Mouse (Mus musculus): ENCODE data around the gene Ccdc92b. TPM values are rescaled to one million over a fixed set of nuclear protein-coding genes. Genes with fewer than 3 reads are reported as not detected.
"Not testable (repeated sequence)": the region's sequence is repeated elsewhere in the genome, so short reads cannot be mapped to it uniquely, and the experiment has no call there.

Gene Ccdc92b
- polyA plus RNA-seq (2015; fragmentation: Nextera tagmentation; extraction: Ambion mirVana): 2.5 and 2.9 TPM in 2 replicates

DNA sequence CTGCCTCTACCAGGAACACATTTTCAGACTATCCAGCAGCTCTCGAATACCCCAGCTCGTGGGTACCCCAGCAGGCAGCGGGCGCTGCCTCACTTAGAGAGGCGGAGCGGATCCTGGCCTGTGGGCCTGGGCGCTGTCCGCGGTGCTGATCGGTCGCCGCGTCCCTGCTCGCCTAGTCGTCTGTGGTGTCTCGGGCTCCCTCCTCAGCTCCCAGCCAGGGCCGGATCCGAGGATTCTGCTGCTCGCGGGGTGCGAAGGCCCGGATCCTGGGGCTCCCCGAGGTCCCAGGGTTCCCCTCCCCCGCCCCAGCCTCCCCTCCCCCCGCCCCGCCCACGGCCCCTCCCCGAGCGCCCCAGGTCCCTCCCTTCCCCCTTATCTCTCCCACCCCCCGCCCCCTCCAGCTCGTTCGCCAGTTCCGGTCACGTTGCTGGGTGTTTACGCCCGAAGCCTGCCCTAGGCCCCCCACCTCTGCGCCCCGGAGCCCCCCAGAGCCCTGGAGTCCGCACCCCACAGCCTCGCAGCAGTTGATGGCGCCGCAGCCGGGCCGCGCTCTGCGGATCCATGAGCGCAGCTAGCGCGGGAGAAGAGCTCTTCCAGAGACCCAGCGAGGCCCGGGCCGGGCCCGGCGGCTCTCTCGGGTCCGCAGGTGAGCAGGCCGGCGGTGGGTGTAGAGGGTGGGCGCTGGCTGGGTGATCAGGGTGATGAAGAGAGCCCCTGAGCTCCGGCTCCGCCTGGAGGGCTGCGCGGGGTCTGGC lies at the start of gene Ccdc92b:
Gene Ccdc92b (plus strand): TSS at position 405 of the 755 bp plus-strand sequence.
- Histone ChIP-seq H3K9ac (ENCODE audit: low read depth, low read length) (peak within 1 kb of the TSS; percentile 87), H3K4me3 (ENCODE audit: low read length) (peak within 1 kb of the TSS; percentile 72), H3K27ac (ENCODE audit: low read depth, low read length) (peak within 1 kb of the TSS; percentile 59; the same call in 1 of the 2 replicates), H3K4me2 (ENCODE audit: low read length) (peak within 1 kb of the TSS; percentile 57), H3K27me3 (replicated peaks; ENCODE audit: control insufficient read depth, insufficient read depth, low read length) (peaks cover 4% of the 10 kb centered on the region), H3K4me1 (ENCODE audit: control insufficient read depth, insufficient read depth, low read depth, low read length) (peaks cover 2% of the 10 kb centered on the region; the same call in 1 of the 2 replicates), H3K9me3 (ENCODE audit: control insufficient read depth, low read length) (no peaks in the 10 kb centered on the region), H3K36me3 (ENCODE audit: control insufficient read depth, insufficient read depth, low read length) (no peaks in the 10 kb centered on the region)
- peak; percentile 82 for ATAC-seq
- WGBS: 1% methylated on average over 52 of the region's 63 CpGs

DNA sequence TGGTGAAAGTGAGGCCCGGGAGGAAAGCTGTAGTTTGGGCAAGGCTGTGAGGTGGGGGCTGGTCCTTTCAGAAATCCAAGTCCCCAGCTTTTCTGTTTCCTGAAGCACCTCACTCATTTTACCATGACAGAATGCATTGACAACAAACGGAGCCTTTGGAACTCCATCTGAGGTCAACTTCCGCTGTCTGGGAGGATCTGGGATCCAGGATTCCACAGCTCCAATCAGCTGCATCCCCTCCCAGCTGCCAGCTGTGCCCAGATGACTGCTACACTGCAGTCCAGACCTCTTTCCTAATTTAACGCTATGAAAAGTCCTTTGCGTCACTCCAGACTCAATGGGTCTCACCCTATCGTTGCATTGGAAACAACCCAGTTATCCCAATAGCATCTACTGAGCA lies 49.7 kb upstream of the Ccdc92b start:
- Histone ChIP-seq H3K9me3 (ENCODE audit: control insufficient read depth, low read length) (no peaks in the 10 kb centered on the region), H3K36me3 (ENCODE audit: control insufficient read depth, insufficient read depth, low read length) (no peaks in the 10 kb centered on the region), H3K4me1 (ENCODE audit: control insufficient read depth, insufficient read depth, low read depth, low read length) (no peaks in the 10 kb centered on the region; the same call in 1 of the 2 replicates), H3K4me2 (ENCODE audit: low read length) (no peak overlapping the region), H3K27ac (ENCODE audit: low read depth, low read length) (no peak overlapping the region), H3K4me3 (ENCODE audit: low read length) (no peak overlapping the region), H3K9ac (ENCODE audit: low read depth, low read length) (no peak overlapping the region), H3K27me3 (replicated peaks; ENCODE audit: control insufficient read depth, insufficient read depth, low read length) (no peaks in the 10 kb centered on the region)
- 76% methylated on average over 6 of the region's 6 CpGs for WGBS
- no peak for ATAC-seq

GRCm38 (mm10) chr11:74572459-74573061 lies 46.8 kb upstream of the Ccdc92b start:
- H3K27me3 ChIP-seq (replicated peaks; ENCODE audit: control insufficient read depth, insufficient read depth, low read length): no peaks in the 10 kb centered on the region
- H3K27ac ChIP-seq (ENCODE audit: low read depth, low read length): no peak overlapping the region
- no peak overlapping the region for H3K4me2 ChIP-seq (ENCODE audit: low read length)
- 72% methylated on average over 6 of the region's 6 CpGs for WGBS
- H3K4me3 ChIP-seq (ENCODE audit: low read length): no peak overlapping the region
- ATAC-seq: no peak
- H3K9ac ChIP-seq (ENCODE audit: low read depth, low read length): no peak overlapping the region
- no peaks in the 10 kb centered on the region; the same call in 1 of the 2 replicates for H3K4me1 ChIP-seq (ENCODE audit: control insufficient read depth, insufficient read depth, low read depth, low read length)
- no peaks in the 10 kb centered on the region for H3K9me3 ChIP-seq (ENCODE audit: control insufficient read depth, low read length)
- no peaks in the 10 kb centered on the region for H3K36me3 ChIP-seq (ENCODE audit: control insufficient read depth, insufficient read depth, low read length)

DNA sequence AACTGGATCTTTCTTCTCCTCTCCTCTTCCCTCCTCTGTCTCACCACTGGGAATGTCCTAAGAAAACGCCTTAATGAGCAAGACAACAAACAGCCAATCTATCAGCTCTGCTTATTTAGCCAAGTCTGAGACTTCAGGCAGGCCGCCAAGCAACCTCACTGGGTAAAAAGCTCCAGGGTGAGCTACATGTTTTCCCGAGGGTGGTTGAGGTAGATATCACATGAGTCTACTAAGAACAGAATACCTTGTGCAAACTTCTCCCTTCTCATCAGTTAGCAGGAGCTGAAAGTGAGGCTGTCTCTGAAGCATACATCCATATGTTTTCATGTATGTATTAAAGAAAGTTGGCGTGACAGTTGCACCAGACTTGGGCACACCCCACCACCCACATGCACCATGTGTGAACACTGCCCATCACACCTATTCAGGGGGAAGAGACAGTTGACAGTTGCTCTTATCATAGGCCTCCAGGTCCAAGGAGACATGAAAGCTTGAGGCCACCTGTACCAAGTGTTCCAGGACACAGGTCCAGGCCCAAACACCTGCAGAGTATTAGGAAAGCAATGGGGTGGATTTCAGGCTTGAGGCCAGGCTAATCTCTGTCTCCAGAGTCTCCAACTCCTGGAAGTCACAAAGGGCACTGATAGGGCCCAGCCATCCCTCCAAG lies 44.5 kb upstream of the Ccdc92b start:
- H3K27ac ChIP-seq (ENCODE audit: low read depth, low read length): no peak overlapping the region
- no peaks in the 10 kb centered on the region for H3K36me3 ChIP-seq (ENCODE audit: control insufficient read depth, insufficient read depth, low read length)
- H3K9ac ChIP-seq (ENCODE audit: low read depth, low read length): no peak overlapping the region
- H3K9me3 ChIP-seq (ENCODE audit: control insufficient read depth, low read length): no peaks in the 10 kb centered on the region
- ATAC-seq: no peak
- H3K4me2 ChIP-seq (ENCODE audit: low read length): no peak overlapping the region
- no peak overlapping the region for H3K4me3 ChIP-seq (ENCODE audit: low read length)
- 77% methylated on average over 4 of the region's 4 CpGs for WGBS
- no peaks in the 10 kb centered on the region; the same call in 1 of the 2 replicates for H3K4me1 ChIP-seq (ENCODE audit: control insufficient read depth, insufficient read depth, low read depth, low read length)
- H3K27me3 ChIP-seq (replicated peaks; ENCODE audit: control insufficient read depth, insufficient read depth, low read length): no peaks in the 10 kb centered on the region

GRCm38 (mm10) chr11:74575940-74576339 lies 43.5 kb upstream of the Ccdc92b start:
- Histone ChIP-seq H3K4me1 (ENCODE audit: control insufficient read depth, insufficient read depth, low read depth, low read length) (no peaks in the 10 kb centered on the region; the same call in 1 of the 2 replicates), H3K4me2 (ENCODE audit: low read length) (no peak overlapping the region), H3K9me3 (ENCODE audit: control insufficient read depth, low read length) (no peaks in the 10 kb centered on the region), H3K27me3 (replicated peaks; ENCODE audit: control insufficient read depth, insufficient read depth, low read length) (no peaks in the 10 kb centered on the region), H3K4me3 (ENCODE audit: low read length) (no peak overlapping the region), H3K36me3 (ENCODE audit: control insufficient read depth, insufficient read depth, low read length) (no peaks in the 10 kb centered on the region), H3K9ac (ENCODE audit: low read depth, low read length) (no peak overlapping the region), H3K27ac (ENCODE audit: low read depth, low read length) (no peak overlapping the region)
- ATAC-seq: no peak
- WGBS: 58% methylated on average over 3 of the region's 3 CpGs

GRCm38 (mm10) chr11:74577068-74577467 lies 42.3 kb upstream of the Ccdc92b start:
- Histone ChIP-seq H3K27me3 (replicated peaks; ENCODE audit: control insufficient read depth, insufficient read depth, low read length) (no peaks in the 10 kb centered on the region), H3K4me1 (ENCODE audit: control insufficient read depth, insufficient read depth, low read depth, low read length) (no peaks in the 10 kb centered on the region; the same call in 1 of the 2 replicates), H3K27ac (ENCODE audit: low read depth, low read length) (no peak overlapping the region), H3K36me3 (ENCODE audit: control insufficient read depth, insufficient read depth, low read length) (no peaks in the 10 kb centered on the region), H3K4me2 (ENCODE audit: low read length) (no peak overlapping the region), H3K9me3 (ENCODE audit: control insufficient read depth, low read length) (no peaks in the 10 kb centered on the region), H3K4me3 (ENCODE audit: low read length) (no peak overlapping the region), H3K9ac (ENCODE audit: low read depth, low read length) (no peak overlapping the region)
- no peak for ATAC-seq
- WGBS: 80% methylated on average over 3 of the region's 3 CpGs

GRCm38 (mm10) chr11:74581333-74581732 lies 38.1 kb upstream of the Ccdc92b start:
- not testable (repeated sequence) for H3K27me3 ChIP-seq (replicated peaks; ENCODE audit: control insufficient read depth, insufficient read depth, low read length); ATAC-seq; H3K36me3 ChIP-seq (ENCODE audit: control insufficient read depth, insufficient read depth, low read length); H3K9ac ChIP-seq (ENCODE audit: low read depth, low read length); H3K4me2 ChIP-seq (ENCODE audit: low read length); H3K4me3 ChIP-seq (ENCODE audit: low read length); H3K4me1 ChIP-seq (ENCODE audit: control insufficient read depth, insufficient read depth, low read depth, low read length); H3K9me3 ChIP-seq (ENCODE audit: control insufficient read depth, low read length); H3K27ac ChIP-seq (ENCODE audit: low read depth, low read length)
- WGBS: 59% methylated on average over 4 of the region's 4 CpGs

GRCm38 (mm10) chr11:74582464-74582863 lies 36.9 kb upstream of the Ccdc92b start:
- Histone ChIP-seq H3K27ac (ENCODE audit: low read depth, low read length) (no peak overlapping the region), H3K4me3 (ENCODE audit: low read length) (no peak overlapping the region), H3K9ac (ENCODE audit: low read depth, low read length) (no peak overlapping the region), H3K4me2 (ENCODE audit: low read length) (no peak overlapping the region), H3K36me3 (ENCODE audit: control insufficient read depth, insufficient read depth, low read length) (no peaks in the 10 kb centered on the region), H3K4me1 (ENCODE audit: control insufficient read depth, insufficient read depth, low read depth, low read length) (peaks cover 4% of the 10 kb centered on the region; the same call in 1 of the 2 replicates), H3K9me3 (ENCODE audit: control insufficient read depth, low read length) (no peaks in the 10 kb centered on the region), H3K27me3 (replicated peaks; ENCODE audit: control insufficient read depth, insufficient read depth, low read length) (no peaks in the 10 kb centered on the region)
- ATAC-seq: no peak
- 75% methylated on average over 3 of the region's 3 CpGs for WGBS

DNA sequence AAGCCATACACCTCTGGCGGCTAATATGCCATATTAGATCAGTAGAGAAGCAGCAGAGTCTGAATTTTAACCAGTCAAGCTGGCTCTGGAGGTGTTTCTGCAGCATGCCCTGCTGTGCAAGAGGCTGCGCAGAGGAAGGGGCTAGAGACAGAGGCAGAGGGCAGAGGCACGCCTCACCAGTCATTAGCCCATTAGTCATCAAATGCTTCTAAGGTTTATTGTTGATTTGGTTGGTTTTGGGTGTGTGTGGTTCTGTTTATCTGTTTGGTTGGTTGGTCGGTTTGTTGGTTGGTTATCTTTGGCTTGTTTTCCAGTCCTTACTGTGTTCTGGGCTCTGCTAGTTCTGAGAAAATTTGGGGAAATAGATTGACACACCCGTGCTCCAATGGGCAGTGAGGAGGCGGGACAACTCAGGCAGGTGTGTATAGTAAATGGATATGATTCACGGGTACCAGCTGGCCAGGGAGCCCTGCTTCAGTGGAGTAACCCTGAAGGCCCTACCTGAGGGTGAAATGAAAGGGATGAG lies 35.5 kb upstream of the Ccdc92b start:
- H3K4me3 ChIP-seq (ENCODE audit: low read length): no peak overlapping the region
- H3K9me3 ChIP-seq (ENCODE audit: control insufficient read depth, low read length): no peaks in the 10 kb centered on the region
- no peak overlapping the region for H3K9ac ChIP-seq (ENCODE audit: low read depth, low read length)
- 70% methylated on average over 7 of the region's 7 CpGs for WGBS
- no peak overlapping the region for H3K4me2 ChIP-seq (ENCODE audit: low read length)
- no peak overlapping the region for H3K27ac ChIP-seq (ENCODE audit: low read depth, low read length)
- 0 out of 2 replicates have a peak, but pooled peaks cover 2% of the 10 kb centered on the region for H3K27me3 ChIP-seq (replicated peaks; ENCODE audit: control insufficient read depth, insufficient read depth, low read length)
- peaks cover 15% of the 10 kb centered on the region for H3K4me1 ChIP-seq (ENCODE audit: control insufficient read depth, insufficient read depth, low read depth, low read length)
- no peaks in the 10 kb centered on the region for H3K36me3 ChIP-seq (ENCODE audit: control insufficient read depth, insufficient read depth, low read length)
- no peak for ATAC-seq
